Mouse (Mus musculus) limb, embryonic 11.5 days (tissue): ENCODE results near the gene Zbp1. TPM values are rescaled to one million over a fixed set of nuclear protein-coding genes. Genes with fewer than 3 reads are reported as not detected.
A peak's percentile ranks its signal among the peaks of the same experiment; 100 is the strongest.

Experiments
- ATAC-seq: fragments of 200-750 bp; cut with Nextera tagmentation; 2 replicates; pipeline ENCODE4 v1.8.0; 2017; ENCODE audit warnings: low read depth; ENCODE audit not compliant: insufficient number of reproducible peaks, low FRiP score, low TSS enrichment
- DNase-seq: peaks from one replicate; pipeline ENCODE4 v3.0.0-alpha.2; 2015; ENCODE audit warnings: low spot score
- H3K27ac ChIP-seq: fragments of 300-500 bp; sonication (generic); replicated peaks from 2 replicates; pipeline ENCODE4 v1.5.1; 2014; ENCODE audit warnings: low read depth, mild to moderate bottlenecking, low read length
- H3K27me3 ChIP-seq: fragments of 300-500 bp; sonication (generic); 2 replicates; pipeline ENCODE4 v1.6.1; 2014; ENCODE audit warnings: mild to moderate bottlenecking, low read length, mixed read lengths; ENCODE audit not compliant: control insufficient read depth, insufficient read depth
- H3K36me3 ChIP-seq: fragments of 300-500 bp; sonication (generic); 2 replicates; pipeline ENCODE4 v1.6.1; 2014; ENCODE audit warnings: mild to moderate bottlenecking, low read length, moderate library complexity, mixed read lengths; ENCODE audit not compliant: control insufficient read depth, insufficient read depth
- H3K4me1 ChIP-seq: fragments of 300-500 bp; sonication (generic); 2 replicates; pipeline ENCODE4 v1.6.1; 2014; ENCODE audit warnings: low read length, mixed read lengths; ENCODE audit not compliant: control insufficient read depth, insufficient read depth
- H3K4me2 ChIP-seq: fragments of 300-500 bp; sonication (generic); 2 replicates; pipeline ENCODE4 v1.6.1; 2014; ENCODE audit warnings: low read depth, mild to moderate bottlenecking, moderate library complexity; ENCODE audit not compliant: severe bottlenecking
- H3K4me3 ChIP-seq: fragments of 300-500 bp; sonication (generic); 2 replicates; pipeline ENCODE4 v1.5.1; 2014; ENCODE audit warnings: low read depth, low read length
- H3K9ac ChIP-seq: fragments of 300-500 bp; sonication (generic); 2 replicates; pipeline ENCODE4 v1.6.1; 2014; ENCODE audit warnings: mild to moderate bottlenecking, low read length
- H3K9me3 ChIP-seq: fragments of 300-500 bp; sonication (generic); 2 replicates; pipeline ENCODE4 v1.6.1; 2016; ENCODE audit warnings: low read length; ENCODE audit not compliant: control insufficient read depth
- WGBS: fragments of 180-500 bp; shearing (Covaris S2); extraction: QIAGEN DNeasy Blood & Tissue Kit; methylation state at CpG from one replicate; pipeline ENCODE4 v1.1.7; 2014; 5-methylcytosine and 5-hydroxymethylcytosine counted together
- polyA plus RNA-seq: library from polyadenylated mRNA; unstranded; fragments of >200 nt; fragmentation: Nextera tagmentation; extraction: Ambion mirVana; gene quantifications from 2 replicates; pipeline ENCODE4 v1.2.1, GENCODE M21; 2014

The Zbp1 gene
- polyA plus RNA-seq, 1 experiment from 2014 or later = not detected

GRCm38 (mm10) chr2:173183311-173183710 lies 35.4 kb downstream of the Zbp1 start:
- Histone ChIP-seq H3K27me3 (0 out of 2 replicates have a peak, but pooled peaks cover 2% of the 10 kb centered on the region), H3K9ac (no peak overlapping the region)
- ATAC-seq = no peak

GRCm38 (mm10) chr2:173182796-173183195 lies 35.9 kb downstream of the Zbp1 start:
- Histone ChIP-seq H3K4me1 (no peaks in the 10 kb centered on the region), H3K27me3 (0 out of 2 replicates have a peak, but pooled peaks cover 2% of the 10 kb centered on the region), H3K27ac (no peak overlapping the region), H3K4me3 (no peak overlapping the region), H3K4me2 (no peak overlapping the region), H3K9me3 (no peaks in the 10 kb centered on the region), H3K9ac (no peak overlapping the region), H3K36me3 (no peaks in the 10 kb centered on the region)
- DNase-seq (no peak), ATAC-seq (no peak)
- WGBS = 80% methylated on average over 7 of the region's 7 CpGs

More at GRCm38 (mm10) chr2:173183311-173183710, 35.4 kb downstream of the Zbp1 start:
- Histone ChIP-seq H3K4me3 (no peak overlapping the region), H3K27ac (no peak overlapping the region), H3K36me3 (no peaks in the 10 kb centered on the region), H3K4me2 (no peak overlapping the region), H3K9me3 (no peaks in the 10 kb centered on the region), H3K4me1 (no peaks in the 10 kb centered on the region)
- DNase-seq = peak; percentile 19
- WGBS = 95% methylated on average over 10 of the region's 10 CpGs

- Histone ChIP-seq H3K36me3 (no peaks in the 10 kb centered on the region), H3K27me3 (peaks cover 2% of the 10 kb centered on the region; the same call in 1 of the 2 replicates)
Measured at GRCm38 (mm10) chr2:173181901-173182300, 36.8 kb downstream of the Zbp1 start.

GRCm38 (mm10) chr2:173181486-173181885 lies 37.2 kb downstream of the Zbp1 start:
- 71% methylated on average over 5 of the region's 5 CpGs for WGBS
- Histone ChIP-seq H3K27ac (no peak overlapping the region), H3K36me3 (no peaks in the 10 kb centered on the region), H3K9ac (no peak overlapping the region), H3K9me3 (no peaks in the 10 kb centered on the region), H3K4me2 (no peak overlapping the region), H3K4me3 (no peak overlapping the region), H3K4me1 (no peaks in the 10 kb centered on the region), H3K27me3 (peaks cover 2% of the 10 kb centered on the region; the same call in 1 of the 2 replicates)
- ATAC-seq (no peak), DNase-seq (peak; percentile 16)

More at GRCm38 (mm10) chr2:173181901-173182300, 36.8 kb downstream of the Zbp1 start:
- Histone ChIP-seq H3K4me2 (no peak overlapping the region), H3K9me3 (no peaks in the 10 kb centered on the region), H3K4me3 (no peak overlapping the region), H3K27ac (no peak overlapping the region), H3K4me1 (no peaks in the 10 kb centered on the region), H3K9ac (no peak overlapping the region)
- WGBS = 89% methylated on average over 7 of the region's 7 CpGs
- no peak for ATAC-seq
- no peak for DNase-seq

GRCm38 (mm10) chr2:173180721-173181388 lies 37.9 kb downstream of the Zbp1 start:
- no peak overlapping the region for H3K9ac ChIP-seq
- ATAC-seq = no peak
- peak; percentile 21 for DNase-seq
- WGBS = 80% methylated on average over 11 of the region's 11 CpGs
- H3K36me3 ChIP-seq = no peaks in the 10 kb centered on the region
- no peaks in the 10 kb centered on the region for H3K9me3 ChIP-seq
- no peak overlapping the region for H3K4me3 ChIP-seq
- no peak overlapping the region for H3K27ac ChIP-seq
- H3K4me1 ChIP-seq = no peaks in the 10 kb centered on the region
- no peak overlapping the region for H3K4me2 ChIP-seq
- peaks cover 2% of the 10 kb centered on the region; the same call in 1 of the 2 replicates for H3K27me3 ChIP-seq

- ATAC-seq (no peak), DNase-seq (no peak)
- no peak overlapping the region for H3K9ac ChIP-seq
- H3K4me3 ChIP-seq = no peak overlapping the region
- H3K4me1 ChIP-seq = no peaks in the 10 kb centered on the region
- no peak overlapping the region for H3K27ac ChIP-seq
- H3K4me2 ChIP-seq = no peak overlapping the region
- peaks cover 2% of the 10 kb centered on the region; the same call in 1 of the 2 replicates for H3K27me3 ChIP-seq
- H3K9me3 ChIP-seq = no peaks in the 10 kb centered on the region
- no peaks in the 10 kb centered on the region for H3K36me3 ChIP-seq
- WGBS = 66% methylated on average over 4 of the region's 4 CpGs
Measured at GRCm38 (mm10) chr2:173180026-173180425, 38.7 kb downstream of the Zbp1 start.

GRCm38 (mm10) chr2:173179046-173179445 lies 39.7 kb downstream of the Zbp1 start:
- Histone ChIP-seq H3K9me3 (no peaks in the 10 kb centered on the region), H3K27me3 (no peaks in the 10 kb centered on the region; the same call in 1 of the 2 replicates), H3K4me1 (no peaks in the 10 kb centered on the region; the same call in 1 of the 2 replicates), H3K4me3 (no peak overlapping the region), H3K36me3 (no peaks in the 10 kb centered on the region), H3K27ac (no peak overlapping the region), H3K4me2 (no peak overlapping the region), H3K9ac (no peak overlapping the region)
- 81% methylated on average over 7 of the region's 7 CpGs for WGBS
- ATAC-seq (no peak), DNase-seq (peak; percentile 19)

GRCm38 (mm10) chr2:173177951-173178350 lies 40.8 kb downstream of the Zbp1 start:
- peaks cover 5% of the 10 kb centered on the region for H3K4me1 ChIP-seq
- H3K4me2 ChIP-seq = no peak overlapping the region
- H3K9ac ChIP-seq = no peak overlapping the region
- no peak overlapping the region for H3K27ac ChIP-seq
- ATAC-seq = no peak
- H3K27me3 ChIP-seq = no peaks in the 10 kb centered on the region; the same call in 1 of the 2 replicates
- WGBS = 89% methylated on average over 8 of the region's 8 CpGs
- H3K36me3 ChIP-seq = no peaks in the 10 kb centered on the region
- H3K9me3 ChIP-seq = no peaks in the 10 kb centered on the region
- DNase-seq = peak; percentile 16
- no peak overlapping the region for H3K4me3 ChIP-seq
